Mouse (Mus musculus): ENCODE measurements around the gene Hoxd8.

Gene Hoxd8

GRCm38 (mm10) chr2:74669230-74669578 lies 35.2 kb upstream of the Hoxd8 start:
- no peak for ATAC-seq (ENCODE audit: insufficient number of reproducible peaks, low FRiP score, low TSS enrichment)

GRCm38 (mm10) chr2:74669650-74670235 lies 34.7 kb upstream of the Hoxd8 start:
- ATAC-seq (ENCODE audit: insufficient number of reproducible peaks, low FRiP score, low TSS enrichment): no peak

GRCm38 (mm10) chr2:74670632-74671188 lies 33.7 kb upstream of the Hoxd8 start:
- ATAC-seq (ENCODE audit: insufficient number of reproducible peaks, low FRiP score, low TSS enrichment): no peak

GRCm38 (mm10) chr2:74671847-74672246 lies 32.6 kb upstream of the Hoxd8 start:
- no peak for ATAC-seq (ENCODE audit: insufficient number of reproducible peaks, low FRiP score, low TSS enrichment)

- ATAC-seq (ENCODE audit: insufficient number of reproducible peaks, low FRiP score, low TSS enrichment): no peak; the same call in 1 of the 2 replicates
These were observed 31.7 kb upstream of the Hoxd8 start for GRCm38 (mm10) chr2:74672481-74673362.

- no peak for ATAC-seq (ENCODE audit: insufficient number of reproducible peaks, low FRiP score, low TSS enrichment)
These were observed 30.5 kb upstream of the Hoxd8 start for GRCm38 (mm10) chr2:74673835-74674425.

- ATAC-seq (ENCODE audit: insufficient number of reproducible peaks, low FRiP score, low TSS enrichment): no peak
These were observed 29.3 kb upstream of the Hoxd8 start, which contains the start of gene Hoxd12 for GRCm38 (mm10) chr2:74674881-74675665. Gene Hoxd12, plus strand, starts transcription at chr2:74675013.

- ATAC-seq (ENCODE audit: insufficient number of reproducible peaks, low FRiP score, low TSS enrichment): no peak
These were observed 28.6 kb upstream of the Hoxd8 start for GRCm38 (mm10) chr2:74675666-74676282.

GRCm38 (mm10) chr2:74676376-74677052 lies 27.9 kb upstream of the Hoxd8 start:
- ATAC-seq (ENCODE audit: insufficient number of reproducible peaks, low FRiP score, low TSS enrichment): no peak

- no peak for ATAC-seq (ENCODE audit: insufficient number of reproducible peaks, low FRiP score, low TSS enrichment)
These were observed 27.3 kb upstream of the Hoxd8 start for GRCm38 (mm10) chr2:74677106-74677505.

GRCm38 (mm10) chr2:74678891-74679595 lies 25.4 kb upstream of the Hoxd8 start, which contains the start of gene Hoxd11:
Gene Hoxd11, plus strand, starts transcription at chr2:74679557.
- ATAC-seq (ENCODE audit: insufficient number of reproducible peaks, low FRiP score, low TSS enrichment): no peak

- no peak for ATAC-seq (ENCODE audit: insufficient number of reproducible peaks, low FRiP score, low TSS enrichment)
These were observed 24.8 kb upstream of the Hoxd8 start for GRCm38 (mm10) chr2:74679596-74679971.

GRCm38 (mm10) chr2:74679980-74680379 lies 24.4 kb upstream of the Hoxd8 start:
- ATAC-seq (ENCODE audit: insufficient number of reproducible peaks, low FRiP score, low TSS enrichment): no peak

GRCm38 (mm10) chr2:74680561-74681398 lies 23.6 kb upstream of the Hoxd8 start:
- no peak for ATAC-seq (ENCODE audit: insufficient number of reproducible peaks, low FRiP score, low TSS enrichment)

- ATAC-seq (ENCODE audit: insufficient number of reproducible peaks, low FRiP score, low TSS enrichment): no peak
These were observed 22.6 kb upstream of the Hoxd8 start for GRCm38 (mm10) chr2:74681594-74682531.

- no peak for ATAC-seq (ENCODE audit: insufficient number of reproducible peaks, low FRiP score, low TSS enrichment)
These were observed 21.6 kb upstream of the Hoxd8 start for GRCm38 (mm10) chr2:74682796-74683195.

- no peak for ATAC-seq (ENCODE audit: insufficient number of reproducible peaks, low FRiP score, low TSS enrichment)
These were observed 20.9 kb upstream of the Hoxd8 start for GRCm38 (mm10) chr2:74683471-74683951.

Measured in cerebellum, adult (tissue).